Mouse (Mus musculus) kidney, embryonic 14.5 days (tissue): ENCODE results near the gene 1110008L16Rik. TPM values are rescaled to one million over a fixed set of nuclear protein-coding genes. Genes with fewer than 3 reads are reported as not detected.
A peak's percentile ranks its signal among the peaks of the same experiment; 100 is the strongest.

Experiments used
- ATAC-seq: fragments of 200-750 bp; cut with Nextera tagmentation; 2 replicates; pipeline ENCODE4 v1.8.0; 2017; ENCODE audit warnings: moderate number of reproducible peaks, mild to moderate bottlenecking, moderate TSS enrichment, moderate library complexity; ENCODE audit not compliant: low FRiP score, low TSS enrichment
- H3K27ac ChIP-seq: fragments of 300-500 bp; sonication (generic); 2 replicates; pipeline ENCODE4 v1.5.1; 2014; ENCODE audit warnings: low read depth, mild to moderate bottlenecking, low read length, moderate library complexity, mixed read lengths
- H3K27me3 ChIP-seq: fragments of 300-500 bp; sonication (generic); 2 replicates; pipeline ENCODE4 v1.6.1; 2014; ENCODE audit warnings: mild to moderate bottlenecking, low read length; ENCODE audit not compliant: control insufficient read depth, insufficient read depth
- H3K36me3 ChIP-seq: fragments of 300-500 bp; sonication (generic); 2 replicates; pipeline ENCODE4 v1.6.1; 2014; ENCODE audit warnings: low read length, mixed read lengths; ENCODE audit not compliant: control insufficient read depth, insufficient read depth
- H3K4me1 ChIP-seq: fragments of 300-500 bp; sonication (generic); 2 replicates; pipeline ENCODE4 v1.6.1; 2014; ENCODE audit warnings: low read length, mixed read lengths; ENCODE audit not compliant: control insufficient read depth, insufficient read depth
- H3K4me2 ChIP-seq: fragments of 300-500 bp; sonication (generic); replicated peaks from 2 replicates; pipeline ENCODE4 v1.6.1; 2014; ENCODE audit warnings: low read depth, mild to moderate bottlenecking, low read length
- H3K4me3 ChIP-seq: fragments of 300-500 bp; sonication (generic); 2 replicates; pipeline ENCODE4 v1.5.1; 2014; ENCODE audit warnings: mild to moderate bottlenecking, low read length
- H3K9ac ChIP-seq: fragments of 300-500 bp; sonication (generic); 2 replicates; pipeline ENCODE4 v1.6.1; 2014; ENCODE audit warnings: low read depth, mild to moderate bottlenecking, low read length, moderate library complexity
- H3K9me3 ChIP-seq: fragments of 300-500 bp; sonication (generic); 2 replicates; pipeline ENCODE4 v1.6.1; 2016; ENCODE audit warnings: low read length; ENCODE audit not compliant: control insufficient read depth
- WGBS: fragments of 180-500 bp; shearing (Covaris S2); extraction: QIAGEN DNeasy Blood & Tissue Kit; methylation state at CpG from one replicate; pipeline ENCODE4 v1.1.7; 2014; 5-methylcytosine and 5-hydroxymethylcytosine counted together
- polyA plus RNA-seq: library from polyadenylated mRNA; unstranded; fragments of >200 nt; fragmentation: Nextera tagmentation; extraction: Ambion mirVana; gene quantifications from 2 replicates; pipeline ENCODE4 v1.2.1, GENCODE M21; 2014

The 1110008L16Rik gene
- polyA plus RNA-seq, 1 experiment from 2014 or later, result 17.9 TPM

DNA sequence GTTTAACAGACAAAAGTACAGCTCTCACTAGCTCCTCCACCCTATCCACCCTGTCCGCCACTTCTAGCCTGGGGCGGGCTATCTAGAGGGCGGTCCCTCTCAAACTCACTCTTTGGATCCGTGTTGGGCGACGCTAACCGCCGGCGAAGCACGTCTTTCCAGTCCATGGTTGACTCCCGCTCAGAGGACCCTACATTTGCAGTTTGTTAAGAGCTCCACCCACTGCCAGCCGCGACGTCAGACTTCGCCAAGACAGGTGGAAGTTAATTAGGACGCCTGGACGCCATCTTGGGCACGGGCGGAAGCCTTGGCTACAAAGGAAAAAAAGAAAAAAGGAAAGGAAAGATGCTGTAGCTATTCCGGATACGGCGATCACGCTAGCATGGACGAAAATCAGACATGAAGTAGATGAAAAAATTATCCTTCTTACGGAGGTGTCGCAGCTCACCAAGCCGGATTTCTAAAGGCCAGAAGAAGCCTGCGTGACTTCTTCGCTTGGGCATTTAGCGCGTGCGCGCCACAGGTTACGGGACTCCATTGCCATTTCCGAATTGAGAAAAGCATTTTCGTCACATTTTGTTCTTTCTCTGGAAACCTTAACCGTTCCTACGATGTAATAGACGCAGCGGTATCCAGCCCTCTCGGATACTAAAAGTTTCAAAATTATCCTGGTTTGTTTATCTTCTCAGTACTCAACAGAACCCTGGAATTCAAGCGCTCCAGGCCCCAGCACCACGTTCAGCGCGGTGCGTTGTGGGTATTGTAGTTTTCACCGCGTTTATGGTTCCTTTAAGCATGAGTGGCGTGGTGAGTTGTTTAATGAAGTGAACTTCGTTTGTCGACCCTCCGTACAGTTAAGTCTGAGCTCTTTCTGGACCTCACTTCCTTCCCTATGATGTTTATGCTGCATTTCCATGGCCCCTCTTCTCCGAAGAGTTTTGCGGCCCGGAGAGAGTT, 3.4 kb downstream of the 1110008L16Rik start, which contains the start of gene Ppp2r3c:
TSS of gene Ppp2r3c (minus strand) at position 514 of the 957 bp plus-strand sequence.
- H3K27me3 ChIP-seq, result no peaks in the 10 kb centered on the region
- peaks cover 8% of the 10 kb centered on the region; the same call in 1 of the 2 replicates for H3K4me1 ChIP-seq
- ATAC-seq, result peak; percentile 94
- peak within 1 kb of the TSS; percentile 53 for H3K4me2 ChIP-seq
- peak within 1 kb of the TSS; percentile 93 for H3K27ac ChIP-seq
- H3K36me3 ChIP-seq, result peaks cover 20% of the 10 kb centered on the region
- peak within 1 kb of the TSS; percentile 76 for H3K9ac ChIP-seq
- WGBS, result under 1% methylated on average over 55 of the region's 55 CpGs
- no peaks in the 10 kb centered on the region for H3K9me3 ChIP-seq
- H3K4me3 ChIP-seq, result peak within 1 kb of the TSS; percentile 66

DNA sequence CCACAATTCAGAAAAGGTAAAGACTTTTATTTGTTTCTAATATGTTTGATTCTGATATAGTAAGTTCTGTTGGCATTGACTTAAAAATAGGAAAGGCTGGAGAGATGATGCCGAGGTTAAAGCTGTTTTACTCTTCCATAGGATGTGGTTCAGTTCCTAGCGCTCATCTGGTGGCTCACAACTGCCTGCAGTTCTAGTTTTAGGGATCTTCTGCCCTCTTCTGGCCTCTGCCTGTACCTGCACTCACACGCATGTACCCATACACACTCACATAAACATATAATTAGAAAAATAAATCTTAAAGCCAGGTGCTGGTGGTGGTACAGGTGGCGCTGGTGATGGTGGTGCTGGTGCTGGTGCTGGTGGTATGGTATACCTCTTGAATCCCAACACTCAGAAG, 7.0 kb downstream of the 1110008L16Rik start:
- no peaks in the 10 kb centered on the region for H3K27me3 ChIP-seq
- H3K4me3 ChIP-seq, result no peak overlapping the region
- no peak for ATAC-seq
- H3K9ac ChIP-seq, result no peak overlapping the region
- H3K4me1 ChIP-seq, result peaks cover 2% of the 10 kb centered on the region; the same call in 1 of the 2 replicates
- H3K36me3 ChIP-seq, result peaks cover 10% of the 10 kb centered on the region; the same call in 1 of the 2 replicates
- H3K4me2 ChIP-seq, result no peak overlapping the region
- 99% methylated on average over 4 of the region's 4 CpGs for WGBS
- no peaks in the 10 kb centered on the region for H3K9me3 ChIP-seq
- H3K27ac ChIP-seq, result no peak overlapping the region

DNA sequence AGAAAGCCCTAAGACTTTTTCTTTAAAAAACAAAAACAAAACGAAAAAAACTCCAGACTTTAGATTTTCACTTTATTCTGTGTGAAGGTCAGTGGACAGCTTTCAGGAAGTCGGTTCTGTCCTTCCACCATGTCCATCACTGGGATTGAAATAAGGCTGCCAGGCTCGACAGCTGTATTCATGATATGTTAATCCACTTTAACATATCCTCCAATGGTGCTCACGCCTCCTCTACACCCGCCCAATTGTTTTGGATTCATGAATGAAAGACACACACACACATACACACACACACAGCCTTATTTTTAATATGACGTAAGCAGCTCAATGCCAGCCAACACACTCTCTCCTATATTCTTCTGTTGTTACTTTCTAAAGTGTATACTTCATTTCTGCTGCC, 8.2 kb downstream of the 1110008L16Rik start:
- H3K9me3 ChIP-seq, result no peaks in the 10 kb centered on the region
- no peak overlapping the region for H3K27ac ChIP-seq
- H3K4me3 ChIP-seq, result no peak overlapping the region
- H3K4me2 ChIP-seq, result no peak overlapping the region
- H3K27me3 ChIP-seq, result no peaks in the 10 kb centered on the region
- H3K4me1 ChIP-seq, result no peaks in the 10 kb centered on the region
- no peak overlapping the region for H3K9ac ChIP-seq
- H3K36me3 ChIP-seq, result peaks cover 10% of the 10 kb centered on the region; the same call in 1 of the 2 replicates
- 88% methylated on average over 6 of the region's 6 CpGs for WGBS
- ATAC-seq, result no peak

DNA sequence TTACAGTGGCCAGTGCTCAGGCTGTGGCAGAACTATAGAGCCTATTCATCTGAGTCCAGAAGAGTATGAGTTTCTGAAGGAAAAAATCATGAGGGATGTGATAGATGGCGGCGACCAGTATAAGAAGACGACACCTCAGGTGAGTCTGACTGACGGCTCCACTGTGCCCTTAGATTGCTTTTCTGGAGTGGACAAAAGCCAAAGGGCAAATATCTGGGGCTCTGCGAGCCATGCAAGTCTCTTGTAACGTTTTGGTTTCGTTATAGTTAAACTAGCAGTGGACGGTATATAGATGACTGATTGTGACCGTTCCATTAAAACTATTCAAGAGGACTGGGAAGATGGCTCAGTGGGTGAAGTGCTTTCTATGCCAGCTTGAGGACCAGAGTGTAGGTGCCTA, 9.4 kb downstream of the 1110008L16Rik start:
- Histone ChIP-seq H3K4me1 (no peaks in the 10 kb centered on the region), H3K36me3 (peaks cover 10% of the 10 kb centered on the region; the same call in 1 of the 2 replicates), H3K27ac (no peak overlapping the region), H3K9me3 (no peaks in the 10 kb centered on the region), H3K27me3 (no peaks in the 10 kb centered on the region), H3K4me2 (no peak overlapping the region), H3K9ac (no peak overlapping the region), H3K4me3 (no peak overlapping the region)
- ATAC-seq, result no peak
- 89% methylated on average over 9 of the region's 9 CpGs for WGBS

DNA sequence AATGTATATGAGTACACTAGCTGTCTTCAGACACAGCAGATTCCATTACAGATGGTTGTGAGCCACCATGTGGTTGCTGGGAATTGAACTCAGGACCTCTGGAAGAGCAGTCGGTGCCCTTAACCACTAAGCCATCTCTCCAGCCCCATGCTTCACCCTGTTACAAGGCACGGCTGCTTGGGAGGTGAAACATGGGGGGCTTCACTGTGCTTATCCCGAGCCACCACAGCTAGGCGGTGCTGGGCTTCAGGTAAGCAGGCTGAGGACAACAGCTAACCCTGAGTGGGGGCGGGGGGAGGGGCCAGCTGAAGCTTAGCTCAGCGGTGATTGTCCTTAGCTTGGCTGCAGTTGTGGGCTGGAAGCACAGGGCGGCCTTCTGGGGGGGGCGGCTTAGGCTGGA, 10.1 kb downstream of the 1110008L16Rik start:
- Histone ChIP-seq H3K9ac (no peak overlapping the region), H3K36me3 (peaks cover 10% of the 10 kb centered on the region; the same call in 1 of the 2 replicates), H3K4me2 (no peak overlapping the region), H3K27ac (no peak overlapping the region), H3K4me3 (no peak overlapping the region), H3K4me1 (no peaks in the 10 kb centered on the region), H3K27me3 (no peaks in the 10 kb centered on the region), H3K9me3 (no peaks in the 10 kb centered on the region)
- WGBS, result 83% methylated on average over 8 of the region's 8 CpGs
- no peak for ATAC-seq

DNA sequence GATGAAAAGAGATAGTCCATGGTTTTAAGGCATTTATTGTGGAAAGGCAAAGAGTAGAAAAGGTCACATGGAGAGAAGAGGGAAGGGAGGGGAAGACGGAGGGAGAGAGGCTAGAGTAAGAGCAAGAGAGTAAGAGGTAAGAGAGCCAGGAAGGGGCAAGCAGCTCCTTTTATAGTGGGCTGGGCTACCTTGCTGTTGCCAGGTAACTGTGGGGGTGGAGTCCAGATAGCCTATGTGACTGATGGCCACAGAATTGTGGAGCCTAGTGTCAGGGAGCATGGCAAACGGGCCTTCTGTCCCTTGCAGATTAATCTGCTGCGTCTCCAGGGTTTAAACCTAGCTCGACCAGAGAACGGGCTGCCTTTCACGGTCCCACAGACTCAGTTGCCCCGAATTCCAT, 12.5 kb downstream of the 1110008L16Rik start:
- 86% methylated on average over 7 of the region's 7 CpGs for WGBS
- no peak overlapping the region for H3K4me3 ChIP-seq
- H3K9me3 ChIP-seq, result no peaks in the 10 kb centered on the region
- H3K4me1 ChIP-seq, result no peaks in the 10 kb centered on the region
- no peak overlapping the region for H3K9ac ChIP-seq
- no peak overlapping the region for H3K27ac ChIP-seq
- H3K4me2 ChIP-seq, result no peak overlapping the region
- no peak for ATAC-seq
- no peaks in the 10 kb centered on the region for H3K27me3 ChIP-seq
- H3K36me3 ChIP-seq, result peaks cover 10% of the 10 kb centered on the region; the same call in 1 of the 2 replicates

DNA sequence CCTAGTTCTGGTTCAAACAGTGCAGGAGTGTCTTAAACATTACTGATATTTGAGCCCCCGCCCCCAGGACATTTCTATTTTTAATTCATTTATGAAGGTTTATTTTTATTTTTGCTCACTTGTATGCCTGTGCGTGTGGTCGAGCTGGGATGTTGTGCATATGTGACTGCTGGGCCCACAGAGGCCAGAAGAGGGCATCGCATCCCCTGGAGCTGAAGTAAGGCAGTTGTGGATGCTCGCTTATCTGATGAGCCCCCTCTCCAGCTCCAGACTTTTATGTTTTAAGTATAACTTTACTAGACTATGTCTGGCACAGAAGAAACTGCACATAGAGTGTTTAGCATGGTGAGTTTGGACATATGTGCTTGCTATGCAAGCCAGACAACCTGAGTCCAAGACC, 14.5 kb downstream of the 1110008L16Rik start:
- 89% methylated on average over 5 of the region's 5 CpGs for WGBS
- no peak for ATAC-seq
- H3K9me3 ChIP-seq, result no peaks in the 10 kb centered on the region
- H3K36me3 ChIP-seq, result peaks cover 5% of the 10 kb centered on the region; the same call in 1 of the 2 replicates
- H3K4me3 ChIP-seq, result no peak overlapping the region
- no peaks in the 10 kb centered on the region for H3K4me1 ChIP-seq
- H3K27ac ChIP-seq, result no peak overlapping the region
- H3K4me2 ChIP-seq, result no peak overlapping the region
- H3K9ac ChIP-seq, result no peak overlapping the region
- no peaks in the 10 kb centered on the region for H3K27me3 ChIP-seq

DNA sequence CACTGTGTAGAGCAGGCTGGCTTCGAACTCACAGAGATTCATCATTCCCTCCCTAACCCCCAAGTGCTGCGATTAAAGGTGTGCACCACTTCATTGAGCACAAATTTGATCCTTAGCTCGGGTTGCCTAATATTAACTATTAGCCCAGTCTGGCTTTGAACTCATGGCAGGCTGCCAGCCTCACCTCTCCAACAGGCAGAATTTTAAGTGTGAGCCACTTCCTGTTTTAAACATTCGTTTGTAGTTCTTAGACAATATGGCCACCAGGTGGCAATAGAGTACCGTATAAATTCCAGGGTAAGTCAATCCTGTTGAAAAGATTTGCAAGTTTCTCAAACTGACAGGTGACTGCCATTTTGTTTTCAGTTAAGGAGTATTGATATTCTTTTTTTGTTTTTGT, 15.8 kb downstream of the 1110008L16Rik start:
- ATAC-seq, result no peak
- Histone ChIP-seq H3K36me3 (peaks cover 3% of the 10 kb centered on the region; the same call in 1 of the 2 replicates), H3K27me3 (no peaks in the 10 kb centered on the region), H3K4me3 (no peak overlapping the region), H3K27ac (no peak overlapping the region), H3K9me3 (no peaks in the 10 kb centered on the region), H3K4me1 (no peaks in the 10 kb centered on the region), H3K9ac (no peak overlapping the region), H3K4me2 (no peak overlapping the region)
- 44% methylated on average over 5 of the region's 5 CpGs for WGBS
